Mouse (Mus musculus): ENCODE results near the gene Sned1.
"Not testable (repeated sequence)": the region's sequence is repeated elsewhere in the genome, so short reads cannot be mapped to it uniquely, and the experiment has no call there.

Gene Sned1

DNA sequence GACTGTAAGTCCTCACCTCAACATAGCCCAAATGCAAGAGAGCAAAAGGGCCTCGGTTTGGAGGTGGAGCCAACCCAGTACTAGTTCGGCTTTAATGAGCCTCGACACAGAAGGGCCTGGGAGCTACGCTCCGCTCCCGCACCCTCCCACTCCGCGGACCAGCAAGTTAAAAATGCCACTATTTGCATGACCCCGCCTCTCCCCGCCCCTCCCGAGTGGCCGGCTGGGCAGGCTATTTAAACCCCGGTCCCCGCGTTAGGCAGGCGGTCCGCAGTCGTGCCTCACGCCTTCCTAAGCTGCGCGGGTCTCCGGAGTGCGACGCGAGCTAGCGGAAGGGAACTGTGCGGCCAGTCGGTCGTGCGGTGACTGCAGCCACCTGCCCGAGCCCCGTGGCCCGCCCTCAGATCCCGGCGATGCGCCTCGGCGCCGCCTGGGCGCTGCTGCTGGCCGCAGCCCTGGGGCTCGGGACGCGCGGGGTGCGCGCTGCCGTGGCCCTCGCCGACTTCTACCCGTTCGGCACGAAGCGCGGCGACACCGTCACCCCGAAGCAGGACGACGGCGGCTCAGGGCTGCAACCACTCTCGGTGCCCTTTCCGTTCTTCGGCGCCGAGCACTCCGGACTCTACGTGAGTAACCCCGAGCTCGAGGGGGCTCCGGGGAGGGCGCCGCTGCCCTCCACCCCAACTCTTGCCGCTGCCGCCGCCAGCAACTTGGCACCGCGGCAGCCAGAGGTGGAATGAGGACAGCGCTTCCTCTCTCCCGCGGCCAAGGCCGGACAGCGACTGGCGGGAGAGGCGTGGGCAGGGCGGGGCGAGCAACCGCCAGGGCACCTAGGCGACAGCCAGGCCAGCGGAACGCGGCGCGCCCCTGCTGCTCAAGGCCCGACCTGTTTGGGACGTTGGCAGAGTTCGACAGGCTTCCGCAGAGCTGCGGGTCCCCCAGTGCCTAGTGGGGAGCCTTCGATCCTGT is at the start of gene Sned1:
TSS of gene Sned1 (plus strand) at position 266 of the 969 bp plus-strand sequence.
- DNase-seq (ENCODE audit: low spot score): peak; percentile 85

DNA sequence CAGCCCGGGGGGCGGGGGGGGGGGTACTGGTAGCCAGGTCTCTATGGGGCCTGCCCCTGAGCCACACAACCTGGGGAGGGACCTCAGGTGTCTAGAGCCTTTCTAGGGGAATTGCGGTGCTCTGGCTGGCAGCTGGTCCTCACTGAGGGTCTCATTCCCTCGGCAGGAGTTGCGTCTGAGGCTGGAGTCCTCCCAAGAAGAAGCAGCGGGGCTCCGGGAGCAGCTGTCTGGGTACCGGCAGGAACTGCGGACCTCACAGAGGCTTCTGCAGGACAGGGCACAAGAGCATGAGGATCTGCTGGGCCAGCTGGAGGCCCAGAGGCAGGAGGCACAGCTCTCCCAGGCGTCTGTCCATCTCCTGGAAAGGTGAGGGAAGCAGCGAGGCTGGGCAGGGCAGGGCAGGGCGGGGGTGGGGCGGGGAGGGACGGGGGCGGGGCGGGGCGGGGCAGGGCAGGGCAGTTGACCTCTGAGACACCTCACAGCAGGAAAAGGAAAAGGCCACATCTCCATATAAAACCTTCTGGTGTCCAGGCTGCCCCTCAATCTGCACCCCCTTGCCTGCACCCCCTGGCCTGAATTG is 44.8 kb upstream of the Sned1 start:
- no peak for DNase-seq (ENCODE audit: low spot score)

DNA sequence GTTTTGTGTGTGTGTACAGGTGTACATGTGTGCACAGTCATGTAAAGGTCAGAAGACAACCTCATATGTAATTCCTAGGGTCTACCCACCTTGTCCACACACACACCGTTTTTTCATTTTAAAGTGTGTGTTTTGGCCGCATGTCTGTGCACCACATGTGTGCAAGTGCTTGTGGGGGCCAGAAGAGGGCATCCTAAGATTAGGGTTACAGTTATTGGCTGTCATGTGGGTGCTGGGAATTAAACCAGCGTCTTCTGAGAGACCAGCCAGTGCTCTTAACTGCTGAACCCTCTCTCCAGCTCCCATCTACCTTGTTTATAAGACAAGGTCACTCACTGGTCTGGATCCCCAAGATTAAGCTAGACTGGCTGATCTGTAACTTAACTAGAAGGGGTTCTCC is 40.7 kb upstream of the Sned1 start:
- no peak for DNase-seq (ENCODE audit: low spot score)

DNA sequence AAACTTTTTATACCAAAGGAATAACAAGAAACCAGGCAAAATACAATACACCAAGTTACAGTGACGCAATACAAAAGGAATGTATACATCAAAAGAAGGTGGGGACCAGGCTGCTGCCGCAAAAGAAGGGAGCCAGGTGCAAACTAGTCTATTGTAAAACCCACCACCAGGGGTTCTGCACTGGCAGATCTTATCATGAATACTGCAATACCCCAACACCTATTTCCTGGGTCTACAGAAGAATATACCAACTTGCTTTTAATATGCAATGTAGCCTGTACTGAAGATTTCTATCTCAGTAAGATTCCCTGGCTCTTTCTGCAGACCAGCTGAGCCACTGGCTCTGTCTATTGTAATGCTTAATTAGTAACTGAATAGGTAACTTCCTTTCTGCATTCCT is 38.2 kb upstream of the Sned1 start:
- DNase-seq (ENCODE audit: low spot score): not testable (repeated sequence)

DNA sequence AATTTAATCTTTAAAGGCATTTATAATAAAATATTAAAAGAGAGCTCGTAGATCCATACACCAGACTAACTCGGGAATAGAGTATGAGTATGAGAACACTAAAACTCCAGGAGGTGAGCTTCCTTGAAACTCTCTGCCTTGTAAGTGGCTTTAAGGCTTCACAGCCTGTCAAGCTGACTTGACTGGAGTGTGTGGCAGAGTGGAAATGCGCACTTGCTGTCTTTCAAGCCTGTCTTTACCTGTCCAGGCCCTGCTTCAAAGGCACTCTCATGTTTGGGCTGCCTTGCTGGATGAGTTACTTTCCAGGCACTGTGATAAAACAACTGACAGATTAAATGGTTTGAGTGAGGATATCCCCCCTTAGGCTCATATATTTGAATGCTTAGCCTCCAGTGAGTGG is 37.7 kb upstream of the Sned1 start:
- DNase-seq (ENCODE audit: low spot score): no peak

DNA sequence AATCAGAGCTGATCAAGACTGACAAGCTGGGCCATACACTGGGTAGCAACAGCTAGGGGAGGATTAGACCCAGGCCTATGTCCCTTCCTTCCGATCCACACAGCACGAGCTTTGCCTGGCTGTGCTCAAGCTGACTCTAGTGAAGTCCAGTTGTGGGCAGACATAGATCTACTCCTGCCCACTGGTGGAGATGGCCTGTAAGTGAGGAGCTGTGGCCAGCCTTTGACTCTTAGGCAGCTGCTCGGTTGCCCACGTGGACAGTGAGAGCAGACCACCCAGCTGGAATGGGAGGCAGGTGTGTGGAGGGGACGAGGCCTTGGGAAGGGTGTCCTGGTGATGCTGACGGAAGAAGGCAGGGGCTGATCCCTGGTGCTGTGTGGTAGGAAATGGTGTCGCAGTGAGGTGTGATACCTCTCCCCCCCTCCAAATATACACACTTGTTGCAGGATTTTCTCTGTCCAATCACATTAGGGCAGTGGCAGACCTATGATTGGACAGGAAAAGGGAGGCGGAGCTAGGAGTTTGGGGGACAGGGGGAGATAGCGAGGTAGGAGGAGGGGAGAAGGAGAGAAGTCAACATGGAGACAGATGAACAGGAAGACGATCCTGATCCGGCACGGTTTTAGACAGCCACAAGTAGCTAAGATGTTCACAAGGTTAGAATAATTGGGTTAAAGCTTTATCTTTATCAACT is 29.2 kb upstream of the Sned1 start:
- DNase-seq (ENCODE audit: low spot score): no peak

DNA sequence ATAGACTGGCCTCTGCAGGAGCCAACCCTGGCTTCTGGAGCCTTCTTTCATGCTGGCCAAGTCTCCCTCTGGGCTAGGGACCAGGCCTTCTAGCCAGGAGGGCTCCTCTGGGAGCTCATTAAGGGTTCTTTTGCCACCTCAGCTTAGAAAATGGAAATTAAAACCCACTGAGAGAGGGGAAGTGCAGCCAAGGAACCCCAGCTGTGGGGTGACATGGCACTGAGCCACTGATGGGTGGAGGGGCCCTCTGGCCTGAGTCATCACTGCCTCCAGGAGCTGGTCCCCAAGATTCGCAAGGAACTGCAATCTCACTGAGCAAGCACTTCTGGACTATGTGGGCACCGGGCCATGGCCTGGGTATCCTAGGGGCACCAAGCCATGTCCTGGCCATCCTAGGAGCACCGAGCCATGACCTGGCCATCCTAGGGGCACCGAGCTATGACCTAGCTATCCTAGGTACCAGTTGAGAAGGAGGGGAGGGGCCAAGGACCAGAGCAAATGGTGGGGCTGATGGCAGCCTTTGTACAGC is 28.0 kb upstream of the Sned1 start:
- DNase-seq (ENCODE audit: low spot score): no peak

DNA sequence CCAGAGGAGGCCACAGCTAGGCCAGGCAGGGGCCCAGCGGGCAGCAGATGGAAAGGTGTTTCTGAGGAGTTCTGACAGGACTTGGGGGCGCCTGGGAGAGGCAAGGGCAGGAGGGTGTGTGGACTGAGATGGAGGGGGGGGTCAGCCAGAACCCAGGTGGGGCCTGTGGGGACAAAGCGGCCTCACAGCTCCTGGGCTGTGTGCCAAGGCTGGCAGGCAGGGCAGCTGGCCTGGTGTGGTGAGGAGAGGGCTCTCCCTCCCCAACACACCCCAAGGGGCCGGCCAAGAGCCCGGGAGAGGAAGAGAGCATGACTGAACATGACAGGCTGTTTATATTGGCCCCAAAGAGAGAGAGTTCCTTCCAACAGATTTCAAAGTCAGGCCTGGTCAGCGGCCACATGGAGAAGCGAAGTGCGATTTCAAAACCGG is 25.4 kb upstream of the Sned1 start:
- DNase-seq (ENCODE audit: low spot score): peak; percentile 64

DNA sequence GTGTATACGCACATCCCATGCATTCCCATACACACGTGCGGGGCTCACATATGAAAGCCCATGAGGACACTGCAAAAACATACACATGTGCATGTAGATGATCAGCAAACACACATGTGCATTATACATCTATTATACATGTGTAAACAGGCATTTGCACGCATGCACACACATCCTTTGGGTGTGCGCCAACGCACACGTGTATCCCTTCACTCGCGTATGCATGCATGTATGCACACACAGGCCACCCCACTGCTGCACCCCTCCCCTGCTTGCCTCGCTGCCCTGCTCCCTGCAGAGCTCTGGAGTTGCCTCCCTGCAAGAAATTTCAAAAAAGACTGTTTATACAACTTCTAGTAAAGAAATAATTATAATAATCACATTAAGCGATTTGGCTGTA is 24.6 kb upstream of the Sned1 start:
- no peak for DNase-seq (ENCODE audit: low spot score)

DNA sequence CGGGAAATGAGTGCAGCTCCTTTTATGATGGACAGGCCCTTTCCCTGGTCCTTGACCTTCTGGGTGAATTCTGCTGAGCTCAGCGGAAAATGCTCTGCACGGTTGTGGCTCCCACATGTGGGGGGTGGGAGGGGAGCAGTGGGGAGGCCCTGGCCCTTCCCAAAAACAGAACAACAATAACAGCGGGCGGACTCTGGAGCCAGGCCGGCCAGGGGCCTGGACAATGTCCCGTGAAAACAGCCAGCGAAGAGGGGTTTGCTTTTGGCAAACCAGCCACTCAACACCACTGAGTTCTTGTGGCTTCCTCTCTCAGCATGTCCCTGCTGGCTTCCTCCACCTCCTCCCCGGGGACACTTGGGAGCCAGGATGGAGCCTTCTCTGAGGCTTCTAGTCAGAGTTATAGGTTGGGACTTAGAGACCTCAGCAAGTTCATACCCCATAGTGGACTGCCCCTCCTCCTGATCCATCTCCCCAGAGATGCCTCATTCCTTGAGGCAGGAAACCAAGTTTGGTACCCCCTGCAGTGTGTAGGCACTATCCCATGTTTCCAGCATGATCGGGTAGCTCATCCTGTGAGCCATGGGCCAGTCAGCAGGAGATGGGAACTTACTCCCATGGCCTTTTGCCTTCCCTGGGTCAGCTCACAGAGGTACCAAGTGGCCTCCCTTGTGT is 24.0 kb upstream of the Sned1 start:
- DNase-seq (ENCODE audit: low spot score): no peak

DNA sequence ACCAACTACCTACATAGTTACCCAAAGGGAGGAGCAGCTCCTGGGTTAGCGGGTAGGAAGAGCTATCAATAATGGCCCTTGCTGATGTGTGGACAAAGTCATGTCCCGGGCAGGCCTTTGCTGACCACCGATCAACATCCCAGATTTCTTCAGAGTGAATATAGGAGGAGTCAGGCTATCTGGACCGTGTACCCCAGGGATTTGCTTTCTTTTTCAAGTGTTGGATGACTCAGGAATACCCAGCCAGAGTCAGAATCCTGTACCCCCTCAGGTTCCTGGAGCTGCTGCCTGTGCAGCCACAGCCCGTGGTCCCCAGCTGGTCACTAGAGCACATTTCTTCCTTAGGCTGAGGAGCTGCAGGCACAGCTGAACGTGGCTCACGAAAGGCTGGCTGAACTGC is 23.2 kb upstream of the Sned1 start:
- DNase-seq (ENCODE audit: low spot score): no peak

DNA sequence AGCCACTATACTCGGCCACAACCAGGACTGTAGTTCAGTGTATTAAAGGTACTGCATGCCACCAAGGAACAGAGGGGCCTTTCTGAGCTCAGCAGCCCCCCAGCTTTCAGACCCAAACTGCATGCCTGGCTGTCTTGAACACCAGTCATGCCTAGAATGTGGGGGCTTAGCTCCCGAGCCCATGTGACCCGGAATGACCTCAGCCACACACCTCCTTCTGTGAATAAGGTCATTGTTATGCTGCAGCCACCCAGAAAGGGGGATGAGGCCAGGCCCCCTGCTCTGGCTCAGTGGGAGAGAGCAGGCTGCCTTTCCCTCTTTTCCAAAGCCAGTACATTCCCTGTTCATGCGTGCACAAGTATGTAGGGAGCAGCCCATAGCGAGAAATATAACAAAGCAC is 21.0 kb upstream of the Sned1 start:
- no peak for DNase-seq (ENCODE audit: low spot score)

DNA sequence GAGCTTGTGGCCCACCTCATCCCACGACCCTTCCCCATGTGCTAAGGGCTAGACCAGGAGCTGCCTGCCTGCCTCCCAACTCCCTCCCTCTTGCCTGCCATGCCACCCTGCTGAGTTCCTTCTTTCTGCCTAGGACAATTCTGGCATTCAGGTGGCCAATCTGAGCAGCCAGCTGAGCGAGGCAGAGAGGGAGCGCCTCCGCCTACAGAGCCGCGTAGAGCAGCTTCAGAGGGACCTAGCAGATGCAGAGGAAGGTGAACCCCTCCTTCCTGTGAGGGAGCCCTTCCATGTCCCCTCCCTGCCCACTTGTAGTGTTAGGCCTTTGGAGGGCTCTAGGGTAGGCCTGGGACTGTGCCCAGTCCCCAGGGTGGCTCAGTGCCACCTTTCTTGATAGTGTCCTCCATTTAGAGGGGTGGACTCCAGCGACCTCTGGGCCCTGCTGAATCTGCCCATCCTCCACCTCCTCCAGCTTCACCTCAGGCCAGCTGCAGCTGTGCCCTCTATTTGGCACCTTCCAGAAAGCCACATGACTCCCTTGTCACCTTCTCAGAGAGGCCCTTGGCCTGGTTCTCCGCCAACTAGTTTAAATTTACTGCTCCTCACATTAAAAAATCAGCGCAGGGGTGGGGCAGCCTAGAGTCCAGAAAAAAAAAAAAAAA is 18.7 kb upstream of the Sned1 start:
- DNase-seq (ENCODE audit: low spot score): no peak

DNA sequence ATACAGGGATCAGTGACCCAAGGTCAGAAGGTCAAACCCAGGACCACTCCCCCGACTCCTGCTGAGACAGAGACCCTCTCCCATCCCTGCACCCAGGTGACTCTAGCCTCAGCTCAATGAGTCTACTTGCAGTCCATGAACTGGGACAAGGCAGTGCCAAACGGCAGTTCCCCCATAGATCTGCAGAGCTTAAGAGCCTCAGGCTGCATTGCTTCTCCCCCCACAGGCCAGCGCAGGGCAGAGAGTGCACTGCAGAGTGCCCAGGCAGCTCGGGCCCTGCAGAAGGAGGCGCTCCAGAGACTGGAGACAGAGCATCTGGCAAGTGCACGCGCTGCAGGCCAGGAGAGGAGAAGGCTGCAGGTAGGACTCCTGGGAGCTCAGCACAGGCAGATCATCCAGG is 18.1 kb upstream of the Sned1 start:
- DNase-seq (ENCODE audit: low spot score): no peak

DNA sequence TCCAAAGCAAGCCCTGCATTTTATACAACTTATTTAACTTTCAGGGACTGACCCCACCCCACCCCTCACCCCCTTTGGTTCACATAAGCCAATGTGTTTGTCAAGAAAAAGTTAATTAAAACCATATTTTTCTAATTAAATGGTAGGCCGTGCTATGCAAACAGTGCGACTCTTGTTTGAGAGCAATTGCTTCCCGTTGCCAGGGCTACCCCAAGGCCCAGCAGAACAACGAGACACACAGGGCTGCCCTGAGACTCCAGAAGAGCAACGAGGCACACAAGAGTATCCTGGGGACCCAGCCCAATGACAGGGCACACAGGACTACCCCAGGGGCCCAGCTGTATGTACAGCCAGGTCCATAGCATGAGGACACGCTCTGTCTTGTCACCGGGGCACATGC is 14.9 kb upstream of the Sned1 start:
- DNase-seq (ENCODE audit: low spot score): no peak

DNA sequence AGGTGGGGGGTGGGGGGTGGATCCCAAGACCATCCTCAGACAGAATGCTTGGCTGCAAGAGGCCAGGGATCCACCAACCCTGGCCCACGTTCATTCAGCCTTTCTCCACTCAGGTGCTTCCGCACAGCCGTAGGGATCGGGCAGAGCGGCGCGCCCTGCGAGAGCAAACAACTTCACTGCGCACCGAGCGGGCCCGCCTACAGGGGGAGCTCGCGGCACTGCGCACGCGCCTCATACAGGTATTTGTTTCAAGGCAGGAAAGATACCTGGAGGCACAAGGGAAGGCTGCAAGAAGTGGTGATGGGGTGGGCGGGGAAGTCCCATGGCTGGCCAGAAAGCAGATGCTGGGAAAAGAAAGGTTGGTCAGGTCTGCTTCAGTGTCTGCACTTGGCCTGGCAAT is 11.7 kb upstream of the Sned1 start:
- peak; percentile 77 for DNase-seq (ENCODE audit: low spot score)

DNA sequence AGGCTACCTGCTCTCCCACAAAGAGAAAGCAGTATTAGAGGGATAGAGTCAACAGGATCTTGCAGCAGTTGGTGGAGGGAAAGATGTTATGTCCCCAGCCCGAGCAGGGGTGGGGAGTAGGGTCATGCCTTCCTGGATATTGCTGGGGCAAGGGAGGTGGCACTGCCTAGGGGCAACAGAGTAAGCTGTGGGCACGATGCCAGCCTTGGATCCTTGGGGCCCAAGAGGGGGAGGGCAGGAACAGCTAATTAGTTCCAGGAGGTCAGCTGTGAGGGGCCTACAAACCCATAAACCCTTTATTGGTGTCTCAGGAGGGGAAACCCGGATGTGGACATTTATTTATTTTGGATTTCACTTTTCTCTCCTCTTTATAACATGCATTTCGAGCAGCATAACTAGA is 10.4 kb upstream of the Sned1 start:
- DNase-seq (ENCODE audit: low spot score): no peak

DNA sequence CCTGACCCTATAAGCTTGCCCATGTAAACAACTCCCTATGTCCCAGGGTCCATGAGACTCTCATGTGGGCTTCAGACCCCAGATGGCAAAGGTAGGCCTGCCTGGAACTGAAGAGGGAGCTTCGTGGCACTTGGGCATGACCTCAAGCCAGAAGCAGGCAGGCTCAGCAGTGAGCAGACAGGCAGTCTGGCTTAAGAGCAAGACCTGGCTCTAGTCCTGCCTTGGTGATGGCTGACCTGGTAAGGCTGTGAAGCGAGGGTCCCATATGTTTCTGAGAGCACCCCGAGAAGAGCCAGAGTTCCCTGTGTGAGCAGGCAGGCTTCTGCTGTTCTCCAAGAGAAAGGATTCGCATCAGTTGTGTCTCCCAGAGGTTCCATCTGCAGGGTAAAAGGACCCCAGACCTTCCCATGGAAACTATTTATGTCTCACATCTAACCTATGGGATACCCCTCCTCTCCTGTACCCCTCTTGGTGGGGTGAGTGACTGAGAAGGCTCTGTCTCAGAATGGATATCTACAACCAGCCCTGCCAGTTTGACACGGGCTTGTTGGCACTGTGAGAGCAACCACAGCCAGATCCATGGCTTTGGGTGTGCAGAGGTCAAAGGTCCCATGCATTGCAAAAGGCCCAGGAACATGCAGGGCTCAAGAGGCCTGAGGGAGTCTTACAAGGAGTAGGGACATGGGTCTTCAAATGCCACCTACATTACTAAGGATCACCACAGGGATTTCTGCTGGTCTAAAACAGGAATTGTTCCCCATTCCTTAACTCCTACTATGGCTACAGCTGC is 9.7 kb upstream of the Sned1 start:
- no peak for DNase-seq (ENCODE audit: low spot score)

DNA sequence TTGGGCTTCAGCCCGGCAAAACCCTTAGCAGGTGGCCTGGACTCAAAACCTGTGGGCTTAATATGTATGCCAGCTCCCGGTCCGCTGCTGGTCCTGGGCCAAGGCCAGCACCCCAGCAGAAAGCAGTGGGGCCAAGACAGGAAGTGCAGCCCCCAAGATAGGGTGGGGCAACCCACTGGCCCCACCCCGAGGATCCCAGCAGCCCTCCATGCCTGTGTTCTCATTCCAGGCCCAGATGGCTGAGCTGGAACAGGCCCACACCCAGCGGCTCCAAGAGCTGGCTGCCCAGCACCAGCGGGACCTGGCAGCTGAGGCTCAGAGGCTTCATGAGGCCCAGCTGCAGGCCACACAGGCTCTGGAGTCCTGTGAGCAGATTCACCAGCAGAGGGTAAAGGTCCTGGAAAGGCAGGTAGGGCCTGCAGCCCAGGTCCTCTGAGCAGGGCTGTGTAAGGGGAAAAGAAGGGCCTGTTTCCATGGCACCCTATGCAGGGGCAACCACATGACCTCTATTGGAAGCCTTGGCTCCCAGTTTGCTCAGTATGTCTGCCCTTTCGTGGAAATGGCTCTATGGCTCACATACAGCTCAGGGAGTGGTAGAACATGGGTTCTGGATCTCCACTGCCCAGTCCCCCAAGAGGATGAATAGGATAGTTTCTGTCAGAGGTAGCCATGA is 8.2 kb upstream of the Sned1 start:
- no peak for DNase-seq (ENCODE audit: low spot score)

DNA sequence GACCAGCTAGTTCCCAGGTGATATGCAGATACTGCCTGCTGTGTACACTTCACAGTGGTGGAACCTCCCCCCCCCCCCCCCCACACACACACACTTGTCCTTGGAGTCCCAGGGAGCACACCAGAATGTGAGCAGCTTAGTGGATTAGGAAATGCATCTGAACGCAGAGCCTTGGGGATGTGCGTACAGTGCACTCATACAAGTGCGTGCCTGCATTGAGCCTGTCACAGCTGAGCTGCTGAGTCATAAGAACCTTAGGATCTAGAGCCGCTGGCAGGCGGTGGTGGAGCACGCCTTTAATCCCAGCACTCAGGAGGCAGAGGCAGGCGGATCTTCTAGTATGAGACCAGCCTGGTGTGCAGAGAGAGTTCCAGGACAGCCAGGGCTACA is 7.7 kb upstream of the Sned1 start:
- DNase-seq (ENCODE audit: low spot score): no peak
